Mouse (Mus musculus) spleen, adult 18-20 months (tissue): Measurements from ENCODE around the gene Cep112.
A peak's percentile ranks its signal among the peaks of the same experiment; 100 is the strongest.

Experiments
- DNase-seq, 2 experiments: peaks; one replicate each; pipeline ENCODE4 v3.0.0; 2022; ENCODE audit warnings: mixed read lengths in 2 of 2

Gene Cep112

DNA sequence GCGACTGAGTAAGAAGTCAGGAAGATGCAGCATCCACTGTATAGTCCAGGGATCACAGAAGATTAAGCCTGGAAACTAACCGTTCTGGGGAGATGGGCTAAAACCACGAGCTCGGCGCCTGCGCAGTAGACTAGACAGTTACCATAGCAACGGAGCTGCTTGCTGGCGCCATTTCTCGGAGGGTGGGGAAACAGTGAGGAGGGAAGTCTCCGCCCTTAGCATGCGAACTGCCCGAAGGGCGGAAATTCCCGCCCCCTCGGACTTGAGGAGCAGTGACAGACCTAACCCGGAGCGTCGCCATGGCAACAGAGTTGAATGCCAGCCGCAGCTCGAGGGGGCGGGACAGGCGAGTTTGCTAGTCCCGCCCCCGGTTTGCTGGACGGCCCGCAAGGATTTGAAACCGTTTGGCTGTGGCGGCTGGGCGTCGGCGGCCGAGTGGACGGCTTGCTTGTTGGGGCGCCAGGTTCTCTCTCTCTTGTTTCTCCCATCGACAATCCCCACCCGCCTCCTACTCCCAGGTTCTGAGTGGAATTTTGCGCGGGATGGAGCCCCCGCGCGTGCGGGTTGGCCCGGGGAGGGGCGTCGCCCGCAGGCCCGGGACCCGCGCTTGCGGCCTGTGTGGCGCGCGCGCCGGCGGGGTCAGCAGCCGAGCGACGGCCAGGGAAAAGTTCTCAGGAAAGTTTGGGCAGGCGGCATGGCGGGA lies at the start of gene Cep112:
Gene Cep112 (plus strand): TSS at position 304 of the 703 bp plus-strand sequence.
- peak; percentile 83 to 90 for DNase-seq

DNA sequence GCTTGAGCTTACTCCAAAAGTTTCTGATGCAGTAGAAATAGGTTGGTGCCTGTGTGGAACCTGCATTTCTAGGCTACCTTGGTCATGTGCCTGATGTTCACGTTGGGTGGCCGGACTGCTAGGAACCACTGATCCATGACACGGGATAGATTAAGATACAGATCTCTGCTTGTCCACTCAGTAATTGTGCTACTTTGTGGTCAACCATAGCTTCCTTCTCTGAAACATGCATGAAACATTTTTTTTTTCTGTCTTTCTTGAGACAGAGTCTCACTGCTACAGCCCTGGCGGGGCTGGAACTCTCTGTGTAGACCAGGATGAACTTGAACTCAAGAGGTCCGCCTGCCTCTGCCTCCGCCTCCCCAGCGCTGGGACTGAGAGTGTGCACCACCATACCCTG lies 48.2 kb upstream of the Cep112 start:
- DNase-seq: no peak

DNA sequence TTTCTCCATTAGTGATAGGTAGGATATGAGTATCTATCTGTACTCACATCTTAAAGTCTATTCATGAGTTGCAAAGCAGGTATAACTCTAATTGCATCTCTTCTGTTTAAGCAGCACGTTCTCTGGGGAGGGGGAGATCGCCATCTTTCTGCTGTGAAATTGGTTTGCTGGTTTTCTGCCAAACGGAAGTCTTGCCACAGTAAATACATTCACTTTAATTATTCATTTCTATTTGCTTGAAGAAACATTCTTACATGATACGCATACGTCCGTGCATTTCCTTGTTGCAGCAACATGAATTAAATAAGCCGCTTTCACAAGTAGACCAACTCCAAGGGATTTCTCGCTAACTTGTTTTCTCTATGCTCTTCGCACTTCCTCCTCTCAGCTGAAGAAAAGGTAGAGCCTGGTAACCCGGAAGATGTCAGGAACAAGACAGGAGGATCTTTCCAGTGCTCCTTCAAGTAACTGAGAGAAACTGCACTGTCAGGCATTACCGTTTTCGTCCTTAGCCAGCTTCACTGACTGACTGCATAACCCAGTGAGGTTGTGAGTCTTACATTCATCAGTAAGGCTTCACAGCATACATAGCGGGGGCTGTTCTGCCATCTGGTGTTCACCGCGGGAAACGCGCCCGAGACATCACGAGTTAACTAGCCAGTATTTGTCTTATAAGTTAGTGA lies 47.2 kb upstream of the Cep112 start:
- peak; percentile 58 to 76 for DNase-seq

DNA sequence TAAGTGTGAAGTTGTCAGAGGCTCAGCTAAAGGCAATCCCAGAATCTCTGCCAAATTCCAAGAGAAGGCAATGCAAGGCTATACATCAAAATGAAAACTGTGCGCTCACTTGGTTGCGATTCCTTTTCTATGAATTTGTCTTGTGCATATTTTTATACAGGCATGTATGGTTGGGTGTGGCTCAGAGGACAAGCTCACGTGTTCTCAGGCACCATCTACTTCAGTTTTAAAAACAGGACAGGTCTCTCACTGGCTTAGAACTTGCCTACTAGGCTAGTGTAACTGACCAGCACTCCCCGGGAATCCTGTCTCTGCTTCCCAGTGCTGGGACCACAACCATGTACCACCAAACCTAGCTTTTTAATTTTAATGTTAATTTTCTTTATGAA lies 46.6 kb upstream of the Cep112 start:
- no peak for DNase-seq

DNA sequence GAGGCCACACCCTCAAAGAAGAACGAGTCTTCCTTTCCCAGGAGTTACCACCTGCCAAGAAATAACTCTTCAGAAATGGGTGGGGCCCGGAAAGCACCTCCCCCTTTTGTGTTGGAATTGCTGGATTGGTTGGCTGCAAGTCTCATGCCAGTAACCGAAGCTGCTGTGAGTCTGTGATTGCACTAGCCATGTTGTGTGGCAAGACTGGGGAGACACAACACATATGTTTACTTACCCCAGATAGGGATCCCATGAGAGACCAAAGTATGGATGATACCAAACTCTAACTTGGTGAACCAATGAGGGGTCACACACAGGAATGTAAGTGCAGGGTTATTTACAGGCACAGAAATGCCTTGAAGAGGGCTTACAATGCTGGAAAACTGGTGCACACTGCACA lies 42.3 kb upstream of the Cep112 start:
- DNase-seq: no peak

DNA sequence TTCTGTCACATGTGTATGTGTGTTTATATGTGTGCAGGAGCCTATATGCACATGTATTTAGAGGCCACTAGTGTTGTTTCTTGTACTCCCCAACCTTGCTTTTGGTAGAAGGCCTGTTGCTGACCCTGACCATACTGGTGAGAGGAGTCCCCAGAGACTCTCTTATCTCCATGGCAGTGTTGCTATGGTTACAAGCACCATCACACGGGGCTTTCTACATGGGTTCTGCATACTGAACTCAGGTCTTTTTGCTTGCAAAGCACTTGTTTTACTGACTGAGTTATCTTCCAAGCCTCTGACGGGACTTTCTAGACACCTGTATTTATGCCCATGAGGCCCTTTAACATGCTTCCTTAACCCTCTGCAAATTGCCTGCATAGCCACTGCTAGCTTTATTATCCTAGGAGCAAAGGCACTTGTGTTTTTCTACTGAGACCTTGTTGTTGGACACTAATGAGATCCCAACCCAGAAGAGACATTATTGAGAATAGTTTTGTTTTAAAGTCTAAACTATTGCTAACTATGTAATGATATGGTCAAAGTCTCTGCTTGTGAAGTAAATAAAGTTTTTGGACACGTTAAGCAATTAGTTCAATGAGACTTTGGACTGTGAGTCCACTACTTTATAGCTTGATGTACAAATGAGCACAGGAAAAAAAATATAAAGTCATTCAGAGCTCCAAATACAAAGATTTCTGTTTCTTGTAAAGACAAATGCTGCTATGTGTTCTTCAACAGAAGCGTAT lies 39.9 kb upstream of the Cep112 start:
- no peak for DNase-seq

DNA sequence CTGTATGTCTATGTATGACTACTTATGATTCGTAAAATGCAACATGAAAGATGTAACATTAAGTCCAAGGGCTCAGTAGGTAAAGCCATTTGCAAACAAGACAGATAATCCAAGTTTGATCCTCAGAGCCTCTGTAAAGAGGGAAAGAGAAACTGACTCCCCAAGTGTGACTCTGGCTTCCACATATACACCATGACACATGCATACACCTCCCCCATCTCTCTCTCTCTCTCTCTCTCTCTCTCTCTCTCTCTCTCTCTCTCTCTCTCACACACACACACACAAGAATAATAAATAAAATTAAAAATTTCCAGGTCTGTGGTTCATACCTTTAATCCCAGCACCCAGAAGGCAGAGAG lies 39.3 kb upstream of the Cep112 start:
- no peak for DNase-seq

DNA sequence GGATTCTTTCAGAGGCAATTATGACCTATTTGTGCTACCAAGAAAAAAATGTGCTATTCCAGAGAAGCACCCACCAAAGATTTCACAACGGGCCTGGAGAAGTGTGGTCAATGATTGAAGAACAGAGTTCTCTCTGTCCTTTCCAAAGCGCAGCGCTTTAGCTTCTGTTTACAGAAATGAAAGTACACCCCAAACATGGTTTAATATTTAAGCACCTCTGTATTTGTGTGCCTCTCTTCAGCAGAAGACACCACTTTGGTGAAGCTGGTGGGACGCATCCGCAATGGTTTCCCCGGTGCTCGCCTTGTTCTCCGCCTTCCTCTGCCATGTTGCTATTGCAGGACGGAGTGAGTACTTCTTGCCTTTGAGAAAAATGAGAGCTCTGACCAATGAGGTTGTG lies 29.9 kb upstream of the Cep112 start:
- no peak for DNase-seq

DNA sequence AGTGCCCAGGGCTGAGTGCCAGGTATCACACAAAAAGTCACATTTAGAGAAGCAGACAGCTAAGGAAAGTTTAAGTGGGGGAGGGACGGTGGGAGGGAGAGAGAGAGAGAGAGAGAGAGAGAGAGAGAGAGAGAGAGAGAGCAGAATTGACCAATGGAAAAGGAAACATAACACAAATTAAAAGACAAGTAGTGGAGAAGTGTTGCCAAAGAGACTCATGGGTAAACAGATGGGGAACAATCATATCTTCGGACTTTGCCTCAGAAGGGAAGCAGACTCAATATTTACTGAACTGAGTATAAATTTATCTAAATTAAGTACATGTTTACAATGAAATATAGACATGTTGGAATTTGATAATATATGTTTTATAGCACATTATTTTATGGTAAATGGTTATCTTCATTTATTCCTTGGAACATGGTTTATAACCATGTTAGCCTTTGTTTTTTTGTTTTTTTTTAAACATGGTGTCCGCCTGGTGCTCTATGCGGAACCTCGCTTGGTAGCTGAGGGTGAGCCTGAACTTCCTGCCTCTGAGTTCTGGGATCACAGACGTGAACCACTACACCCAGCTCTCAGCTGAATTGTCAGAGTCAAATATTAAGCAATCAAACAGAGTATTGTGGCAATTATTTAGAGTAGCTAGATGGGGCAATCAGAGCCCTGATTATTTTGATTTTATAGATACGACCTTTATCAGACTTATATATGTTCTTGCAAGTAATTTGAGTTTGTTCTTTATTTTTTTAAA lies 28.7 kb upstream of the Cep112 start:
- no peak for DNase-seq

DNA sequence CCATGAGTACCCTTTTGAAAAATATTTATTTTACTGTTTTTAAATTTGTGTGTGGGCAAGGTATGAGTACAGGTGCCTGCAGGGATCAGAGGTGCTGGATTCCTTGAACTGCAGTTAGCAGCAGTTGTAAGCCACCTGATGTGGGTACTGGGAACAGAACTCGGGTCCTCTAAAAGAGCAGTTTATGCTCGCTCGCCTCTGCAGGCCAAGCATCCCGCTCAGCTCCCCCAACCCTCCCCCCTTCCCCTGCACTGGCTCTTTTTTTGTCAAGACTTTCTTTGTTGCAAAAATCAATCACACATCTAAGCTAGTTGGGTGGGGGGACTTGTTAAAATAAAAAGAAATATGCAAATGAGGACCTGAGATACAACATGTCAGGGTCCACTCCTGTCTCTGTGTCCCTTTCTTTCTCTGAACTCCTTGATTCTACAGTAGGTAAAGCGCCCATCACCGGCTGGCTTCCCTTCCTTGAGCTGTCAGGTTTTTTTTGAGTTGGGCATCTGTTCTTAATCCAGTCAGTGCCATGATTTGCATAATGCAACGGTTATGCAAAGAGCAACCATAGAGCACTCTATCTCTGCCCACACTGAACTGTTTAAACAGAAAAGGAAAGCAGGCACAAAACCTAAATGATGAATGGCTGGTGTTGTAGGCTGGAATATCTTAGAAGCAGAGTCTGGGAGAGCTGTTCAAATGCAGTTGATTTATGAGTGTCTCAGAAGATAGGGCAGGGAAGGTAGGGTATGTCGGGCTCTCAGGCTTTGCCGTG lies 14.9 kb upstream of the Cep112 start:
- no peak for DNase-seq

DNA sequence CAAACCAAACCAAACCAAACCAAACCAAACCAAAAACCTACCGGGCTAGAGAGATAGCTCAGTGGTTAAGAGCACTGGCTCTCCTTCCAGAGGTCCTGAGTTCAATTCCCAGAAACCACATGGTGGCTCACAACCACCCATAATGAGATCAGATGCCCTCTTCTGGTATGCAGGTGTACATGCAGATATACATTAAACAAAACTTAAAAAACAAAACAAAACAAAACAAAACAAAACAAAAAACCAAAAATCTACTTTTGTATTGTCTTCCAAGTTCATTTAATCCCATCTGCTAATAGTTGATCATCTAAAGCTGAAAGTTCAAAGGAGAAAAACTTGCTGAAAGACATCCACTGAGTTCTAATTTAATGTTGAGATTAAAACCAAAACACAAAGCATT lies 8.6 kb upstream of the Cep112 start:
- no peak for DNase-seq

DNA sequence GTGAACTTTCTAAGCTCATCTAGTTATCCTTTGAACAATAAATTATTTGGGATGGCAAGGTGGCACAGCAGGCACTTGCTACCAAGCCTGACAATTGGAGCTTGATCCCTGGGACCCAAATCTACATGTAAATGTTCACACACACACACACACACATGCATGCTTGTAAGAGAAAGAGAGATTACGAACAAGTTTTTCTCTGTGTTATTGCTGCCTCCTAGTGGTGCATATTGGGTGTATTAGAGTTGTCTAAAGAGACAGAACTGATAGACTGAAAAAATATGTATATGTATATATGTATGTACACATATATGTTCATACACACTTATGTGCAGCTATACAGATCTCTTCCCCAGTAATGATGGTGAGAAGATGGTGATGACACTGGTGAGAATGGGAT lies 6.5 kb upstream of the Cep112 start:
- DNase-seq: no peak

DNA sequence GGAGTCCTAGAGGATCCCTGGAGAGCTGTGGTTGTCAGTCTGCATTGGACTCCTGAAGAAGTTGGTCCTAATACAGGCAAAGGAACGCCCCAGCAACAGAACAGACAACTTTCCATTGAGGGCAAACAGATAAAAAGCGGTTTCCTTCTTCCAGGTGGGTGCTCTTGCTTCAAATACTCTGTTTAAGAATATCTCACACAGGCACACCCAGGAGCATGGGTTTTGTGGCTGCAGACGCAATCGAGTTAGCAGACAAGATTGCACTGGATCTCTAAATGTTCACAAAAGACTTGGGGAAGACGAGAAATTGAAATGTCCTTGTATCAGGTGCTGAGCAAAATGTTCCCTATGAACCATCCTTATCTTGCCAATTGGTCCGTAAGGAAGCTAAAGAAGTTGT lies 5.8 kb upstream of the Cep112 start:
- no peak for DNase-seq

DNA sequence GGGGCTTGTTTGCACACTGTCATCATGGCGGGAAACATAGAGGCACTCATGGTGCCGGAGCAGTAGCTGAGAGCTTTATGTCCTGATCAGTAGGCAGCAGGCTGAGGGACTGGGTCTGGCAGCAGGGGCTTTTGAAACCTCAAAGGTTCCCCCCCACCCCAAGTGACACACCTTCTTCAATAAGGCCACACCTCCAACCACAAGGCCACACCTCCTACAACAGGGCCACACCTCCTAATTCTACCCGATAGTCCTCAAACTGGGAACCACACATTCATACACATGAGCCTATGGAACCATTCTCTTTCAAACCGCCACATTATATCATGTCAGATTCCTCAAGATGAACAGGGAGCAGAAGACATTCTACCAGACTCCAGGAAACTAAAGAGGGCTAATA lies 4.2 kb upstream of the Cep112 start:
- no peak for DNase-seq

DNA sequence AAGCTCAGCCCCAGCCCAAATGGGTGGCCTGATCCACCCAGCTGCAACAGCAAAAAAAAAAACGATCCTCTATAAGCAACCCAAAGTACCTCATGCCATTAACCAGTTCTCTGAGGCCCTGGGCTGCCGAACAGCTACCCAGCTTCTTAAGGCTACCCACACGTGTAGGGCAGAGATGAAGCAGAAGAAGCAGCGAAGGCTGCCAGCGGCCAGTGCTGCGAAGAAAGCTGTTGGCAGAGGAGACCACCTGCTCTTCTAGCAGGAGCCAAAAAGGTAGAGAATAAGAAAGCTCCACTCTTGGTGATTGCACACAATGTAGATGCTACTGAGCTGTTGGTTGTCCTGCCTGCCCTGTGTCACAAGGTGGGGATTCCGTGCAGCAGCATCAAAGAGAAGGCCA lies 1.8 kb upstream of the Cep112 start:
- no peak for DNase-seq

DNA sequence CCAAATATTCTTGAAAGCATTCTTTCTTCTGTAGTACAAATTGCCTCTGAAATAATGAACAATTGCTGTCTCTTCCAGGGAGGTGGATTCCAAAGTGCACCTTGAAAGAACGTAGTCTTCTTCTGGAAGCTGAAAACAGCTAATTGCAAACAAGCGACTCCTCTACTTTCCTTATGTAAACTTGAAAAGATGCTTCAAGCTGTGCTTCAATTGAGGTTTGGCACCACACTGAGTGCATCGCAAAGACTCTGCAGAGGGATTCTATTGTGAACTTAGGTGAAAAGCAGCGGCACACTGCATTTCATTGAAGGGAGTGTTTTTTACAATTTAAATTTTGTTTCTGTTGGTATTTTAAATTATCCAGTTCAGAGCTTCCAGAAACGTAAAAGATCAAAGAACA lies 881 bp upstream of the Cep112 start:
- no peak for DNase-seq

DNA sequence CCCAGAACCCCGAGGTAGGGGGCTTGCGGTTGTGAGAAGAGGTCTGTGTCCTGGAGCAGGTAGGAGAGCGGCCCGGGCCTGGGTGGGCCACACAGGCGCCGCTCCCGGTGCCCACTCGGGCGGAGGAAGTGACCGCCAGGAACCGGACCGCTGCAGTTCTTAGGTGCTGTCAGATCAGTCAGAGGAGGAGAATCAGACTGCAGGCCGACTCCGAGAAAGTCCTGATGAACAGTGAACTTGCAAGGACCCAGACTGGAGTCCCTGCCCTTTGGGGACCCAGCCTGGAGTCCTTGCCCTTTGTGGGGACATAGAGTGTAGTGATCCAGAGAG lies 565 bp downstream of the Cep112 start:
- no peak for DNase-seq

DNA sequence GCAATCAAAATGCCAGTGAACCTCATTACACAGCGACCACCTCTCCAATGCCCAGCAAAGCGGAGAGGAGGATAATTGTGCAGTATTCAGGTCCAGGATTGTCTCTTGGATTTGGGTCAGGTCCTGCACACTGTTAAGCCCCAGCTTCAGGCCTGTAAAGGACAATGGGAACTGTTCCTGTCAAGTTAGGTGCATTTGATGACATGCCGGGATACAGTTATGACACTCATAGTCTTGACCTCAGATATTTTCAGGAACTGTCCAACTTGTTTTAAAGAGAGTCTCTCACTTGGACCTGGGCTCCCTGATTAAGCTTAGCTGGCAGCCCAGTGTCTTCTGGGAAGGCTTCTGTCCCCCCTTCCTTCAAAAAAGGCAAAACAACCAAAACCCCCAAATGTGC lies 1.1 kb downstream of the Cep112 start:
- DNase-seq: no peak

DNA sequence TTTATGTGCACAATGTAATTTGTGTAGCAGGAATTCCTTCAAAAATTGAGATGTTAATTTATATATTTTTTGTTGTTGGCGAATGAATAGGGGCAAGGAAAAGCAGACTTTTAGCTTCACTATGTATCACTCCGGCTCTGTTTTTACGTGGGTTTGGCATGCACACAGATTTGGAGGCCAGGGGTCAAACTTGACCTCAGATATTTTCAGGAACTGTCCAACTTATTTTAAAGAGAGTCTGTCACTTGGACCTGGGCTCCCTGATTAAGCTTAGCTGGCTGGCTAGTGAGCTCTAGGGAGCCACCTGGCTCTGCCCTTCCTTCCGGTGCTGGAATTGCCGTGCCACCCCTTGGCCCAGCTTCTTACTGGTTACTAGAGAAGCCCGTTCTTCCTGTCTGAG lies 2.2 kb downstream of the Cep112 start:
- DNase-seq: no peak

DNA sequence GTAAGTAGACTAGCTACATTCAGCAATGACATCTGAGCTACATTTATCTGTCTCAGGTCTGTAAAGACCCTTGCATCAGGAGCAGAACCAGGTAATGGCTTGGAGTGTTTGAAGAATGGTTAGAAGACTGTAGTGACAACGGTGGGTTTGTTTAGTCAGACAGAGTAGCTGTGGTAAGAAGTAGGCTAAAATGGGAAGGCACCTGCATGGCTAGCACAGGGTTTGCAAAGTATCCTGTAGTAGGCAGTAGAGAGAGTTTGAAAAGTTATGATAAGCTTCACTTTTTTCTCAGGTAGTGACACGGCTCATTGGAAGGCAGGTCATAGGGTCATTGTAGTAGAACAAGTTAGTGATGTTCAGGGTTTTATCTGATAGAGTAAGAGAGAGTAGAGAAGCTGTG lies 4.1 kb downstream of the Cep112 start:
- DNase-seq: no peak

DNA sequence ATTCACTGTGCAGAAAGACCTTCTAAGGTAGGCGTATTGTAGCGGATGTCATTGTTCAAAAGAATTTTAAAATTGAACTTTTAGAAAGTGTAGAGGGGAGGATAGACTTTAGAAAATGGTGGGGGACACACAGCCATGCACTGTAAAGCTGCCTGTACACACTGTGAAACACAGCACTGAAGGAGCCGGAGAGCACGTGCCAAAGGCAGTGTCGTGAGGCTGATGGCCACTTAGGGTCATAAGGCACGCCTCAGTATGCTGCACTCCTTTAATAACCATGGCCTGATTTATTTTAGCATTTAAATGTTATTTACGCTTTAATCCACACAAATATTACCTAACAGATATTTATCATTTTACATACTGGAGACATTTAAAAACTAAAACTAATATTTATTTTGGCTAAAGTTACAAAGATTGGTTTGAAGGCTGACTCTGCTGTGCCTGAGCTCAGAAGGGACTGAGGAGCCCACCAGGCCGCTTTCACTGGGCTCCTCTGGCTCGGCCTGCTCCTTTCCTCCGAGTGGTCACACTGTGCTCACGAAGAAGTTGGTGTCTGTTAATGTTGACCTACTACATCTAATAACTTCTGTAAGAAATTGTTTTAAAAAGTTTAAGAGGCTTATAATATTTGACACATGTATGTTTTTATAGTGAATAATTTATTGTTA lies 19.0 kb downstream of the Cep112 start:
- DNase-seq: no peak

DNA sequence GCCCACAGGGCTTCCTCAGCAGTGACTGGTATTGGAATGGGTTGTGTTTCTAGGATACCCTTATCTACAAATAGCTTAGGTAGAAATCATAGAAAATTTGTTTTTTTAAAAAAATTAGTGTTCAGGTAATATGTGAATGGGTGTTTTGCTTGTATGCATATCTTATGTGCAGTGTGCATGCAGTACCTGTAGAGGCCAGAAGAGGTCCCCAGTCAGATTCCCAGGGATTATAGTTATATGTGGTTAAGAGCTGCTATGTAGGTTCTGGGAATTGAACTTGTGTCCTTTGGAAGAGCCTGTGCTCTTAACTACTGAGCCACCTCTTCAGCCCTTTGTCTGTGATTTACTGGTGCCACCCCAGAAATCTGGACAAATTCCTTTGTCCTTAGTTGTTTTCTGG lies 22.2 kb downstream of the Cep112 start:
- DNase-seq: no peak
